Mouse (Mus musculus) brain, embryonic 14.5 days (tissue): Measurements from ENCODE around the gene Nfkb2.

ENCODE experiments used
- CTCF ChIP-seq: fragments of 200-500 bp; IDR thresholded peaks from 2 replicates; pipeline ENCODE4 v1.5.1; 2012; ENCODE audit warnings: inconsistent platforms, mild to moderate bottlenecking, moderate library complexity, borderline replicate concordance; ENCODE audit not compliant: insufficient read depth, insufficient read length; ENCODE audit errors: extremely low read depth
- POLR2A ChIP-seq: fragments of 200-500 bp; IDR thresholded peaks from 2 replicates; pipeline ENCODE4 v1.6.1; 2012; ENCODE audit warnings: mild to moderate bottlenecking, inconsistent platforms, borderline replicate concordance; ENCODE audit not compliant: poor library complexity, insufficient read depth, insufficient read length, severe bottlenecking; ENCODE audit errors: extremely low read depth

DNA sequence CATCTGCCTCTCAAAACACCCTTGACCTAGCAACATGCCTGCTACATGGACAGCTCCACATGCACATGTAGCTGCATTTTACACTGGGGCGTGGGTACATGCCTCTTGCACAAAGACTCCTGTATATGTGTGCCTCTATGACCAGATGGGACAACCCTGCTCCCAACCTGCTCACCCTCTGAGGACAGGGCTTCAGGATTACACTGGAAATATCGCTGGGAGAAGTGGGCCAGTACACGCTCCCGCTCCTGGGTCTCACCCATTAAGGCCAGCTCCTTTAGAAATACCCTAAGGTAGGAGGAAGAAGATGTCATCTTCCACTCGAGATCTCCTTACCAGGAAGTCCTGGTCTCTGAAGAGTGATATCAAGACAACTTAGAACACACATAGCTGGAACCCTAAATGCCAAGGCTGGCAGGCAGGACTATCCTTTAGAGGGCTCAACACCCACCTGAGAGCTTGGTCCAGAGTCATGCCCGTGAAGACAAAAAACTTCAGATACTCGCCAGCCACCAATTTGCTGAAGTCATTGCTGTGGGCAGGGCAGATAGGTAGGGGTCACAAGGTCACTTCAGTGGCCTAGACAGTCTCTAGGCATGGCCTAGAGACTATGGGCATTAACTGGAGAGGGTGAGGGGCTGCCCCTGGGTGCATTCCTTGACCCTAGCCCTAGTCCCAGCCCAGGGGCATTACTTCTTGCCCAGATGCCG, 16.1 kb downstream of the Nfkb2 start:
- TF ChIP-seq POLR2A, result no peak
- no peak for TF ChIP-seq CTCF
